Mouse (Mus musculus) neural tube, embryonic 15.5 days (tissue): ENCODE results near the gene Gm12248. TPM values are rescaled to one million over a fixed set of nuclear protein-coding genes. Genes with fewer than 3 reads are reported as not detected.

Source experiments
- ATAC-seq: fragments of 200-750 bp; cut with Nextera tagmentation; 2 replicates; pipeline ENCODE4 v1.8.0; 2017; ENCODE audit warnings: mild to moderate bottlenecking, moderate TSS enrichment, moderate library complexity; ENCODE audit not compliant: low FRiP score
- H3K27ac ChIP-seq: fragments of 300-500 bp; sonication (generic); replicated peaks from 2 replicates; pipeline ENCODE4 v1.5.1; 2015; ENCODE audit warnings: mild to moderate bottlenecking, inconsistent platforms
- H3K27me3 ChIP-seq: fragments of 300-500 bp; sonication (generic); replicated peaks from 2 replicates; pipeline ENCODE4 v1.6.1; 2015; ENCODE audit warnings: inconsistent platforms
- H3K36me3 ChIP-seq: fragments of 300-500 bp; sonication (generic); 2 replicates; pipeline ENCODE4 v1.6.1; 2015; ENCODE audit warnings: inconsistent platforms
- H3K4me1 ChIP-seq: fragments of 300-500 bp; sonication (generic); 2 replicates; pipeline ENCODE4 v1.6.1; 2015; ENCODE audit warnings: inconsistent platforms
- H3K4me2 ChIP-seq: fragments of 300-500 bp; sonication (generic); 2 replicates; pipeline ENCODE4 v1.6.1; 2015; ENCODE audit warnings: inconsistent platforms, mild to moderate bottlenecking, moderate library complexity
- H3K4me3 ChIP-seq: fragments of 300-500 bp; sonication (generic); replicated peaks from 2 replicates; pipeline ENCODE4 v1.5.1; 2015; ENCODE audit warnings: mild to moderate bottlenecking, inconsistent platforms
- H3K9ac ChIP-seq: fragments of 300-500 bp; sonication (generic); replicated peaks from 2 replicates; pipeline ENCODE4 v1.6.1; 2015; ENCODE audit warnings: mild to moderate bottlenecking, inconsistent platforms
- H3K9me3 ChIP-seq: fragments of 300-500 bp; sonication (generic); replicated peaks from 2 replicates; pipeline ENCODE4 v1.6.1; 2016; ENCODE audit warnings: inconsistent platforms
- WGBS: fragments of 180-500 bp; shearing (Covaris S2); methylation state at CpG from one replicate; pipeline ENCODE4 v1.1.7; 2015; ENCODE audit warnings: mixed read lengths; 5-methylcytosine and 5-hydroxymethylcytosine counted together
- polyA plus RNA-seq: library from polyadenylated mRNA; unstranded; fragments of >200 nt; fragmentation: Nextera tagmentation; extraction: Ambion mirVana; gene quantifications from 2 replicates; pipeline ENCODE4 v1.2.1, GENCODE M21; 2015

The Gm12248 gene
- polyA plus RNA-seq, result not detected in 2 replicates

DNA sequence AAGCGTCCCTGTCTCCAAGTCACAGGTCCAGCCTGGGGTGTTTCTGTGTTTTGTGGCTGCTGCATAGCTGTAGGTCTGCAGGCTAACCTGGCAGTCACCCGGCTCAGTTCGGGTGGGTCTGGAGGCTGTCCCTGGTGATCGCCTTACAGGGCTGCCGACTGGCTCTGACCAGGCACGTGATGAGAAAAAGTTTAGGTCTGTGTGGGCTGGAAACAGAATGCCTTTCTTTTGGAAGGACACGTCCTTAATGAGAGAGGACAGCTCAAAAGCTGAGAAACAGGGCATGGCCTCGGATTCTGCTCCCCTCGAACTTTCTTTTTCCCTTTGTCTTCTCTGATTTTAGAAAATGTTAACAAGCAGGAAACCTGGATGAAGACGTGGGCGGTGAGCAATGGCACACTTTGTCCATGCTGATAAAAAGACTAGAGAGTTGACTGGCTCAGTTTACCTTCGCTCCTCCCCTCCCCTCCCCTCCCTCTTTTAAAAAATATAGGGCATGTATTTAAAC is at the start of gene Gm12248:
TSS of gene Gm12248 (minus strand) at position 114 of the 508 bp plus-strand sequence.
- no peak for ATAC-seq
- H3K36me3 ChIP-seq, result no peaks in the 10 kb centered on the region
- H3K27ac ChIP-seq, result no peak within 1 kb of the TSS
- H3K27me3 ChIP-seq, result peaks cover 4% of the 10 kb centered on the region; the same call in 1 of the 2 replicates
- H3K4me2 ChIP-seq, result peak within 1 kb of the TSS; percentile 17; the same call in 1 of the 2 replicates
- H3K4me1 ChIP-seq, result peaks cover 7% of the 10 kb centered on the region
- no peaks in the 10 kb centered on the region for H3K9me3 ChIP-seq
- H3K4me3 ChIP-seq, result no peak within 1 kb of the TSS
- 26% methylated on average over 12 of the region's 12 CpGs for WGBS
- H3K9ac ChIP-seq, result no peak within 1 kb of the TSS

GRCm38 (mm10) chr11:58139466-58139865 is 46.5 kb upstream of the Gm12248 start:
- no peak overlapping the region for H3K27ac ChIP-seq
- no peak for ATAC-seq
- H3K27me3 ChIP-seq, result no peaks in the 10 kb centered on the region
- H3K4me2 ChIP-seq, result no peak overlapping the region
- no peaks in the 10 kb centered on the region for H3K9me3 ChIP-seq
- H3K4me3 ChIP-seq, result no peak overlapping the region
- 88% methylated on average over 3 of the region's 3 CpGs for WGBS
- H3K4me1 ChIP-seq, result no peaks in the 10 kb centered on the region
- H3K36me3 ChIP-seq, result peaks cover 93% of the 10 kb centered on the region
- H3K9ac ChIP-seq, result no peak overlapping the region

- Histone ChIP-seq H3K36me3 (peaks cover 93% of the 10 kb centered on the region), H3K27ac (no peak overlapping the region), H3K4me2 (no peak overlapping the region), H3K27me3 (no peaks in the 10 kb centered on the region), H3K4me3 (no peak overlapping the region), H3K4me1 (no peaks in the 10 kb centered on the region), H3K9ac (no peak overlapping the region), H3K9me3 (no peaks in the 10 kb centered on the region)
- no peak for ATAC-seq
- 71% methylated on average over 11 of the region's 11 CpGs for WGBS
Observed at GRCm38 (mm10) chr11:58138821-58139220, 45.9 kb upstream of the Gm12248 start.

DNA sequence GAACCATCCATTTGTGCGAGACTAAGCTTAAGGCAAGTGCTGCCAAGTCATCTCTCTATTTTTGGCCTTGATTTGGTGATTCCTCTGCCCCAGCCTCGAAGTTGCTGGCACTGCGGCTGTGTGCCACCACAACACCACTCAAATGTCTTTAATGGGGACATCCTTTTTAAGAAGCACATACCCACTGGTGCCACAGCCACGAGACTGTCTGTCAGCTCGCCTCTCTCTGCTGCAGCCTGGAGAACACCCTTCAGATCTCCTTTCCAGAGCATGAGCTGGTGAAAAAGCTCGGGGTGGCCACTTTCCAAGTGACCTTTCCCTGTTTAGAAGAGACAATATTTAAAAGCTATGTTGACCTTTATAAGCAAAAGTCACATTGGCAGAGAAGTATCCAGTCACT is 43.7 kb upstream of the Gm12248 start:
- no peaks in the 10 kb centered on the region for H3K9me3 ChIP-seq
- no peaks in the 10 kb centered on the region for H3K4me1 ChIP-seq
- 90% methylated on average over 6 of the region's 6 CpGs for WGBS
- no peak overlapping the region for H3K4me3 ChIP-seq
- ATAC-seq, result no peak
- H3K27me3 ChIP-seq, result no peaks in the 10 kb centered on the region
- H3K36me3 ChIP-seq, result peaks cover 97% of the 10 kb centered on the region
- no peak overlapping the region for H3K9ac ChIP-seq
- no peak overlapping the region for H3K27ac ChIP-seq
- no peak overlapping the region for H3K4me2 ChIP-seq

DNA sequence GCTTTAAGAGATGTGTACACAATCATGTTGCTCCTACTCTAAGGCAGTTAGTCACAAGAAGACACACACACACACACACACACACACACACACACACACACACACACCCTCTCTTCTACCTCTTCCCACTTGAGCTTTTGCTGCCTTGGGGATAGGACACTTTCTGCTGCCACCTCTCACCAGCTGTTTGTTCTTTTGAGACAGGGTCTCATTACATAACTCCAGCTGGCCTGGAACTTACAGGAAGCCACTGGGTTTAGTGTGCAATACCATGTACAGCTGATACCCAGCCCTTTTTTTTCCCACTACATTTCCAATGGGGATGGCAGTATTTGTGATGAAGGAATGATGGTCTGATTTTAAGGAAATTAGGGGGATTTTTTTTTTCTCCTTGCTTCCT is 42.4 kb upstream of the Gm12248 start:
- no peaks in the 10 kb centered on the region for H3K9me3 ChIP-seq
- no peak overlapping the region for H3K27ac ChIP-seq
- no peak overlapping the region for H3K9ac ChIP-seq
- H3K27me3 ChIP-seq, result no peaks in the 10 kb centered on the region
- H3K4me2 ChIP-seq, result no peak overlapping the region
- H3K4me3 ChIP-seq, result no peak overlapping the region
- H3K36me3 ChIP-seq, result peaks cover 95% of the 10 kb centered on the region
- no peaks in the 10 kb centered on the region for H3K4me1 ChIP-seq
- ATAC-seq, result no peak

DNA sequence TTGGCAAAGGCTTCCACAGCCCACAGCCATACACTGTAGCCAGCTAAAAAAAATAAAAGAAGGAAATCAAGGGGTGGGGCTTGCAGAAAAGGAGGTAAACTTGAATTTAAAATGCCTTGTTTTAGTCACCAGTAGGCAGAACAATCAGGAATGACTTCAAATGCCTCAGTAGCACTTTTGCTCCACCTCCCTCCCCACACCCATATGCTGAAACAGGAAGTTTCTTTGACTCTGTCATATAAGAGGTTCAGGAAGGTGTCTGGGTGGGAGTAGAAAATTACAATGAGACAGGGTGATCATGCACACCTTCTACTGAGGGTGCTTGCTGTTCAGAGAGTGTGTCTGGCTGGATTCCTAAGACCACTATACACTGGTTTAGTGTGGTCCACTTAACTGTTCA is 41.9 kb upstream of the Gm12248 start:
- no peaks in the 10 kb centered on the region for H3K4me1 ChIP-seq
- H3K9ac ChIP-seq, result no peak overlapping the region
- no peaks in the 10 kb centered on the region for H3K9me3 ChIP-seq
- no peak for ATAC-seq
- no peak overlapping the region for H3K4me2 ChIP-seq
- peaks cover 97% of the 10 kb centered on the region for H3K36me3 ChIP-seq
- no peak overlapping the region for H3K27ac ChIP-seq
- no peaks in the 10 kb centered on the region for H3K27me3 ChIP-seq
- H3K4me3 ChIP-seq, result no peak overlapping the region

DNA sequence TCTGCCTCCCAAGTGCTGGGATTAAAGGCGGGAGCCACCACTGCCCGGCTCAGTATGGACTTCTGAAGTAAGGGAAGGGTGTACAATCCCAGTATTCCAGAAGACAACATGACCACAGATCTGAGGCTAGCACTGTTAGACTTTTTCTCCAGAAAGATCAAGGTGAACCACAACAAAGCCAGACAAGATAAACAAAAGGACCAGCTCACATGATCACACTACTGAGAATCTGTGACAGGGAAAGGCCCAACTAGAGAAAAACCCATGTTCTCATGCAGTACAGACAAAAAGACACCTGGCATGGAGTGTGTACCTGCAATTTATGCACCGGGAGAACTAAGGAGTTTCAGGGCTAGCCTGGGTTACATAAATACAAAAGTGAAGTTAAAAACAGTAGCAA is 39.1 kb upstream of the Gm12248 start:
- Histone ChIP-seq H3K36me3 (peaks cover 97% of the 10 kb centered on the region), H3K4me2 (no peak overlapping the region), H3K27ac (no peak overlapping the region), H3K27me3 (no peaks in the 10 kb centered on the region), H3K9ac (no peak overlapping the region), H3K4me3 (no peak overlapping the region), H3K4me1 (no peaks in the 10 kb centered on the region), H3K9me3 (no peaks in the 10 kb centered on the region)
- WGBS, result 95% methylated on average over 3 of the region's 3 CpGs
- no peak for ATAC-seq

DNA sequence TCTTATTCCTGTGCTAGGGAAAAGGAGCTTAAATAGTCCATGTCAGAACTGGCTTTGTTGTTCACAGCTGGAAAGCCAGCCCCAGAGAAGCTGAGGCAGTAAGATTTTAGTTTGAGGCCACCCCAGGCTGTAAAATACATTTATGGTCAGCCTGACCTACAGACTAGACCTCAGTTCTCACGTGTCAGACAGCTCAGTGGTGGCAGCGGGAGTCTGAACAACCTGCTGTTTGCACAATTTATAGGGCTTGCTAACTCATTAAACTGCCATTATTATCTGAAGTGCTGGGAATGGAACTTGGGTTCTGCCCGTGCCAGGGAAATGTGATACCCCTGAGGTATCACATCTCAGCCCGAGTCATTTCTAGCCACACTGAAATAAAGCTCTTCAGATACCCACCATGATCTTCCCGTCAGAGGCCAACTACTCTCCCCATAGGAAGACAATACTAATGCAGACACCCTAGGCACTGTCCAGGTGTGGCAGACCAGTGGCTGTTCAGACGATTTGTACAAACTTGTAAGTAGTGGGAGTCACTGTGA is 36.4 kb upstream of the Gm12248 start:
- Histone ChIP-seq H3K9ac (no peak overlapping the region), H3K4me3 (no peak overlapping the region), H3K4me1 (peaks cover 6% of the 10 kb centered on the region; the same call in 1 of the 2 replicates), H3K36me3 (peaks cover 93% of the 10 kb centered on the region), H3K4me2 (no peak overlapping the region), H3K27ac (no peak overlapping the region), H3K9me3 (no peaks in the 10 kb centered on the region), H3K27me3 (no peaks in the 10 kb centered on the region)
- ATAC-seq, result no peak
- 30% methylated on average over 6 of the region's 6 CpGs for WGBS

DNA sequence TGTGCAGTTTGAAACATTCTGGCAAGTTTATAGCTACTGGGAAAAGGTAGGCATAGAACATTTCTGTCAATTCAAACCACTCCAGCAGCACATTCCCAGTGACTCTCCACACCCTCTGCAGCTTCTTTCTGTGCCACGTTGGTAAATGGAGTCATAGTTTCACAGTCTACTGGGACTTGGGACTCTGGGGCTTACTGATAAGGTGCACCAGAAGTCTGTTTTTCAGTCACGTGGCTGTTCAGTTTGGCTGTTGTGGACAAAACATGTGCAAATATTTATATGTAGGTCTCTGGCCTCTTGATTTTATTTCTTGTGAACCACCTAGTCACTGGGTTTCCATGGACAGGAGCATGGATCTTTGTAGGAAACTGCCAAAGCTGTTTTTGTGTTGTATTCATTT is 34.6 kb upstream of the Gm12248 start:
- H3K27me3 ChIP-seq, result no peaks in the 10 kb centered on the region
- H3K4me2 ChIP-seq, result no peak overlapping the region
- H3K36me3 ChIP-seq, result peaks cover 82% of the 10 kb centered on the region
- H3K4me1 ChIP-seq, result peaks cover 6% of the 10 kb centered on the region; the same call in 1 of the 2 replicates
- 88% methylated on average over 2 of the region's 2 CpGs for WGBS
- no peak overlapping the region for H3K27ac ChIP-seq
- no peak overlapping the region for H3K4me3 ChIP-seq
- ATAC-seq, result no peak
- H3K9ac ChIP-seq, result no peak overlapping the region
- H3K9me3 ChIP-seq, result no peaks in the 10 kb centered on the region

- WGBS, result 65% methylated on average over 7 of the region's 7 CpGs
- H3K27me3 ChIP-seq, result no peaks in the 10 kb centered on the region
- H3K4me3 ChIP-seq, result no peak overlapping the region
- no peak overlapping the region for H3K27ac ChIP-seq
- peak; percentile 41; the same call in 1 of the 2 replicates for ATAC-seq
- no peak overlapping the region for H3K9ac ChIP-seq
- peaks cover 6% of the 10 kb centered on the region; the same call in 1 of the 2 replicates for H3K4me1 ChIP-seq
- H3K9me3 ChIP-seq, result no peaks in the 10 kb centered on the region
- H3K36me3 ChIP-seq, result peaks cover 79% of the 10 kb centered on the region
- H3K4me2 ChIP-seq, result no peak overlapping the region
Observed at GRCm38 (mm10) chr11:58126397-58127160, 33.6 kb upstream of the Gm12248 start.

GRCm38 (mm10) chr11:58125021-58125420 is 32.1 kb upstream of the Gm12248 start:
- H3K36me3 ChIP-seq, result peaks cover 80% of the 10 kb centered on the region

GRCm38 (mm10) chr11:58123711-58124110 is 30.8 kb upstream of the Gm12248 start:
- no peak overlapping the region for H3K9ac ChIP-seq
- no peak overlapping the region for H3K4me2 ChIP-seq
- H3K9me3 ChIP-seq, result no peaks in the 10 kb centered on the region
- no peak overlapping the region for H3K27ac ChIP-seq
- H3K4me3 ChIP-seq, result no peak overlapping the region
- no peak for ATAC-seq
- peaks cover 6% of the 10 kb centered on the region; the same call in 1 of the 2 replicates for H3K4me1 ChIP-seq
- WGBS, result 82% methylated on average over 2 of the region's 2 CpGs
- no peaks in the 10 kb centered on the region for H3K27me3 ChIP-seq
- H3K36me3 ChIP-seq, result peaks cover 77% of the 10 kb centered on the region

More at GRCm38 (mm10) chr11:58125021-58125420, 32.1 kb upstream of the Gm12248 start:
- WGBS, result 79% methylated on average over 11 of the region's 11 CpGs
- ATAC-seq, result no peak
- Histone ChIP-seq H3K4me2 (no peak overlapping the region), H3K4me3 (no peak overlapping the region), H3K9me3 (no peaks in the 10 kb centered on the region), H3K9ac (no peak overlapping the region), H3K4me1 (peaks cover 6% of the 10 kb centered on the region; the same call in 1 of the 2 replicates), H3K27me3 (no peaks in the 10 kb centered on the region), H3K27ac (no peak overlapping the region)
